Mouse (Mus musculus): ENCODE data around the gene Rbm24. TPM values are rescaled to one million over a fixed set of nuclear protein-coding genes. Genes with fewer than 3 reads are reported as not detected.

The Rbm24 gene
- total RNA-seq, 1 experiment: 0.54 TPM

GRCm38 (mm10) chr13:46424376-46424775, 6.1 kb downstream of the Rbm24 start:
- in situ Hi-C loops (cut with MboI; ENCODE audit: low sequenced_read_pairs in 2 of 2, unreplicated experiment in 2 of 2): no loop called here
- Histone ChIP-seq H3K4me1 (ENCODE audit: control insufficient read depth in 2 of 2, insufficient read depth in 2 of 2, low read length in 2 of 2, poor library complexity in 1 of 2) (peaks cover 0 to 2% of the 10 kb centered on the region in 2 experiments; a peak in 1 of 4 replicates), H3K27ac (ENCODE audit: insufficient read depth, low read depth, low read length, poor library complexity, severe bottlenecking) (no peak overlapping the region), H3K9me3 (ENCODE audit: control insufficient read depth, insufficient read depth, low read depth, low read length) (no peaks in the 10 kb centered on the region), H3K4me3 (ENCODE audit: insufficient read depth in 1 of 2, low read depth in 1 of 2, low read length in 2 of 2, poor library complexity in 1 of 2, severe bottlenecking in 1 of 2) (no peak overlapping the region), H3K36me3 (ENCODE audit: control insufficient read depth, insufficient read depth, low read length, poor library complexity, severe bottlenecking) (no peaks in the 10 kb centered on the region), H3K9ac (ENCODE audit: insufficient read depth, low read depth, low read length, poor library complexity, severe bottlenecking) (no peak overlapping the region)
- TF ChIP-seq CHD2 (IDR thresholded peaks at IDR 0.05; ENCODE audit: low read depth, low read length) (no peak), HCFC1 (IDR thresholded peaks at IDR 0.05; ENCODE audit: borderline replicate concordance, insufficient read depth, low read length) (no peak), ZC3H11A (IDR thresholded peaks at IDR 0.05; ENCODE audit: borderline replicate concordance, low read depth, low read length) (no peak), ZNF384 (IDR thresholded peaks at IDR 0.05; ENCODE audit: low read depth, low read length) (no peak), MAFK (IDR thresholded peaks at IDR 0.05; ENCODE audit: insufficient read depth, low read depth, low read length) (no peak)
- no peak for DNase-seq (ENCODE audit: low read depth, low spot score)

- Histone ChIP-seq H3K9me3 (ENCODE audit: control insufficient read depth, insufficient read depth, low read depth, low read length) (no peaks in the 10 kb centered on the region), H3K9ac (ENCODE audit: insufficient read depth, low read depth, low read length, poor library complexity, severe bottlenecking) (no peak overlapping the region), H3K4me1 (ENCODE audit: control insufficient read depth in 2 of 2, insufficient read depth in 2 of 2, low read length in 2 of 2, poor library complexity in 1 of 2) (no peaks in the 10 kb centered on the region), H3K4me3 (ENCODE audit: insufficient read depth in 1 of 2, low read depth in 1 of 2, low read length in 2 of 2, poor library complexity in 1 of 2, severe bottlenecking in 1 of 2) (no peak overlapping the region), H3K36me3 (ENCODE audit: control insufficient read depth, insufficient read depth, low read length, poor library complexity, severe bottlenecking) (no peaks in the 10 kb centered on the region), H3K27ac (ENCODE audit: insufficient read depth, low read depth, low read length, poor library complexity, severe bottlenecking) (no peak overlapping the region)
- TF ChIP-seq HCFC1 (IDR thresholded peaks at IDR 0.05; ENCODE audit: borderline replicate concordance, insufficient read depth, low read length) (no peak), ZC3H11A (IDR thresholded peaks at IDR 0.05; ENCODE audit: borderline replicate concordance, low read depth, low read length) (no peak), MAFK (IDR thresholded peaks at IDR 0.05; ENCODE audit: insufficient read depth, low read depth, low read length) (no peak), ZNF384 (IDR thresholded peaks at IDR 0.05; ENCODE audit: low read depth, low read length) (no peak)
- DNase-seq (ENCODE audit: low read depth, low spot score): no peak
- in situ Hi-C loops (cut with MboI; ENCODE audit: low sequenced_read_pairs in 2 of 2, unreplicated experiment in 2 of 2): no loop called here
Measured at GRCm38 (mm10) chr13:46426651-46427269, 8.5 kb downstream of the Rbm24 start.

- in situ Hi-C loops (cut with MboI; ENCODE audit: low sequenced_read_pairs in 2 of 2, unreplicated experiment in 2 of 2): no loop called here
- no peaks in the 10 kb centered on the region for H3K9me3 ChIP-seq (ENCODE audit: control insufficient read depth, insufficient read depth, low read depth, low read length)
- TF ChIP-seq CHD2 (IDR thresholded peaks at IDR 0.05; ENCODE audit: low read depth, low read length) (no peak), MAFK (IDR thresholded peaks at IDR 0.05; ENCODE audit: insufficient read depth, low read depth, low read length) (no peak), ZC3H11A (IDR thresholded peaks at IDR 0.05; ENCODE audit: borderline replicate concordance, low read depth, low read length) (no peak), HCFC1 (IDR thresholded peaks at IDR 0.05; ENCODE audit: borderline replicate concordance, insufficient read depth, low read length) (no peak), ZNF384 (IDR thresholded peaks at IDR 0.05; ENCODE audit: low read depth, low read length) (no peak)
Measured at GRCm38 (mm10) chr13:46428964-46429363, 10.7 kb downstream of the Rbm24 start.

GRCm38 (mm10) chr13:46429866-46430265, 11.6 kb downstream of the Rbm24 start:
- Histone ChIP-seq H3K4me1 (ENCODE audit: control insufficient read depth in 2 of 2, insufficient read depth in 2 of 2, low read length in 2 of 2, poor library complexity in 1 of 2) (no peaks in the 10 kb centered on the region), H3K27ac (ENCODE audit: insufficient read depth, low read depth, low read length, poor library complexity, severe bottlenecking) (no peak overlapping the region), H3K36me3 (ENCODE audit: control insufficient read depth, insufficient read depth, low read length, poor library complexity, severe bottlenecking) (no peaks in the 10 kb centered on the region), H3K4me3 (ENCODE audit: insufficient read depth in 1 of 2, low read depth in 1 of 2, low read length in 2 of 2, poor library complexity in 1 of 2, severe bottlenecking in 1 of 2) (no peak overlapping the region; a peak in 1 of 4 replicates), H3K9ac (ENCODE audit: insufficient read depth, low read depth, low read length, poor library complexity, severe bottlenecking) (no peak overlapping the region), H3K9me3 (ENCODE audit: control insufficient read depth, insufficient read depth, low read depth, low read length) (no peaks in the 10 kb centered on the region)
- in situ Hi-C loops (cut with MboI; ENCODE audit: low sequenced_read_pairs in 2 of 2, unreplicated experiment in 2 of 2): no loop called here
- DNase-seq (ENCODE audit: low read depth, low spot score): no peak
- no peak for TF ChIP-seq ZC3H11A (IDR thresholded peaks at IDR 0.05; ENCODE audit: borderline replicate concordance, low read depth, low read length)
- no peak for TF ChIP-seq MAFK (IDR thresholded peaks at IDR 0.05; ENCODE audit: insufficient read depth, low read depth, low read length)
- no peak for TF ChIP-seq HCFC1 (IDR thresholded peaks at IDR 0.05; ENCODE audit: borderline replicate concordance, insufficient read depth, low read length)
- TF ChIP-seq CHD2 (IDR thresholded peaks at IDR 0.05; ENCODE audit: low read depth, low read length): no peak
- TF ChIP-seq ZNF384 (IDR thresholded peaks at IDR 0.05; ENCODE audit: low read depth, low read length): no peak

More at GRCm38 (mm10) chr13:46428964-46429363, 10.7 kb downstream of the Rbm24 start:
- no peak for DNase-seq (ENCODE audit: low read depth, low spot score)
- H3K36me3 ChIP-seq (ENCODE audit: control insufficient read depth, insufficient read depth, low read length, poor library complexity, severe bottlenecking): no peaks in the 10 kb centered on the region
- H3K4me1 ChIP-seq (ENCODE audit: control insufficient read depth in 2 of 2, insufficient read depth in 2 of 2, low read length in 2 of 2, poor library complexity in 1 of 2): no peaks in the 10 kb centered on the region
- peak overlapping the region; percentile 30 to 54; a peak in 3 of 4 replicates for H3K4me3 ChIP-seq (ENCODE audit: insufficient read depth in 1 of 2, low read depth in 1 of 2, low read length in 2 of 2, poor library complexity in 1 of 2, severe bottlenecking in 1 of 2)
- no peak overlapping the region for H3K27ac ChIP-seq (ENCODE audit: insufficient read depth, low read depth, low read length, poor library complexity, severe bottlenecking)
- no peak overlapping the region for H3K9ac ChIP-seq (ENCODE audit: insufficient read depth, low read depth, low read length, poor library complexity, severe bottlenecking)

Measured in ES-E14 (cell line).